Mouse (Mus musculus) leukemia stem cell, adult 10-12 weeks (primary cell): ENCODE data around the gene Uchl3. TPM values are rescaled to one million over a fixed set of nuclear protein-coding genes. Genes with fewer than 3 reads are reported as not detected.

Experiments used
- polyA plus RNA-seq: library from polyadenylated mRNA; stranded (reverse); fragments of >175 nt; gene quantifications from 2 replicates; pipeline ENCODE4 v1.2.3, GENCODE M21; 2012; ENCODE audit warnings: low replicate concordance

Gene Uchl3
- 5.8 and 9.8 TPM in 2 replicates for polyA plus RNA-seq

DNA sequence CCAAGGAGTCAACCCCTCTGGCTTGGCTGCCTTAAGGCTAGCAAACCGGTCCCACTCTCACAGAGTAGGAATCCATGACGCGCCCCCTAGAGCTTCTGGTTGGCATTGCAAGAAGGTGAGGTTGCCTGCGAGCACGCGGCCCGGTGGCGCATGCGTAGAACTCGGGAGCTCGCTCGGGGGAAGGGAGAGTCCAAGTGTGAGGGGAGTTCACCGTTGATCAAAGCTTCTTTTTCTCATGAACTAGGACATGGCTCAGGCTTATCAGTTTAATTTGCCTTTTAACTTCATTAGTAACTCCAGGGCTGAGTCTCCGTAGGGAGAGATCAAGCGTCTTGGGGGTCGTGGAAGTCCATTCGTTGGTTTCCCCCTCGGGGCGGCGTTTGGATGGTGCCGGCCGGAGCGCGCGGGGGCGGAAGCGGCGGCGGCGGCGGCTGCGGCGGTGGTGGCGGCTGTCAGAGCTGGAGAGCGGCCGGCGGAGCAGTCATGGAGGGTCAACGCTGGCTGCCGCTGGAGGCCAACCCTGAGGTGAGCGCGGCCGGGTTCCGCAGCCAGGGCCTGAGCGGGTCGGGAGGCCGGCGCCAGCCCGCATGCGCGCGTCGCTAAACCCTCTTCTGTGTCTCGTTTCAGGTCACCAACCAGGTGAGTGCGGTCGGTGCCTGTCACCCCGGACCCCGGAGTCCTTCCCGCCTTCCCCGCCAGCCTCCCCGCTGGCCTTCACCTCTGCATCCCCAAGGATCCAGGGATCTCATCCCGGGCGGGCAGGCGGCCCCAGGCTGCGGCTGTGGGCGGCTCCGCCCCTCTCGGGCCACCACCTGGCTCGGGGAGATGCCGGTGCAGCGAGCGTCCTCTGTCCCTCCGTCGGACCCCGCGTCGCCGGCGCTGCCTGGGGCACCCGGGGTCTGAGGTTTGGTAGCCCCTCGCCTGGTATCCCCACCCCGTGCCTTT, at the start of gene Uchl3:
Gene Uchl3 (plus strand): TSS at position 387 of the 945 bp plus-strand sequence.

DNA sequence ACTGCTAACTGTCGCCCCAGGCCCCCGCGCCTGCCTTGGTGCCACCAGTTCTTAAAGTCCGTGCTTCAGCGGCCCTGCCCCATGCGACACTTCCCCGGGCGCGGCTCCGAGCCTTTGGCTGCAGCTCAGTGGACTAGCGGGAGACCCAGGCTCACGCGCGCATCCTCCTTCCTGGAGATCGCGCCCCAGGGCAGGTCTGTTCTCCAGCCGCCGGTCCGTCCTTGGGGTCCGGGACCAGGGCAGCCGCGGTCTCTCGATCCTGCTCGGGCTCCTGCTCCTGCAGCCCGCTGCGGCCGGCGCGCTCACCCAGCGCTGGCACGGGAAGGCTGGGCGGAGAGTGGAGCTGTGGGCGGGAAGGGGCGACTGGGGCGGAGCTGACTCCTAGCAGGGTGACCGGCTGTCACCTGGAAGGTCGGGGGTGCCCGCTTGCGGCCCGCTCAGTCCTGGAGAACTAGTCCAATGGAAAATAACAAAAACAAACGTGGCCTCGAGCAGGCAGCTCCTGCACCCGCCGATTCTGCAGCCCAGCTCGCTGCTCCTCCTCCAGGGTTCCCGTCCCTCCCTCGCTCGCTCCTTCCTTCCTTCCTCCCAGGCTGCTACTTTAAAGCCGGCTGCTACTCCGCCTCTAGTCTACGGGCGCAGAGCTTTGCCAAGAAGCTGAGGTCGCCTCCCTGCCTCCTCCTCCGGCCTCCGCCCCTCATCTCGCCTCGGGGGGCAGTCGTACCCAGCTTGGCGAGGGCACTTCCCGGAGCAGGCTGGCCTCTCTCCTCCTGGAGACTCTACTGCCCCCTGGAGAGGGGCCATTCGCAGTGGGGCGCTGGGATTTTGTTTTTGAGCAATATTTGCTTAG, 45.0 kb upstream of the Uchl3 start, which contains the start of gene Tbc1d4:
Gene Tbc1d4 (minus strand): TSS at position 673 of the 850 bp plus-strand sequence.

GRCm38 (mm10) chr14:101640153-101640843, 13.5 kb upstream of the Uchl3 start, which contains the start of gene Commd6:
Gene Commd6, minus strand, starts transcription at chr14:101640686.

DNA sequence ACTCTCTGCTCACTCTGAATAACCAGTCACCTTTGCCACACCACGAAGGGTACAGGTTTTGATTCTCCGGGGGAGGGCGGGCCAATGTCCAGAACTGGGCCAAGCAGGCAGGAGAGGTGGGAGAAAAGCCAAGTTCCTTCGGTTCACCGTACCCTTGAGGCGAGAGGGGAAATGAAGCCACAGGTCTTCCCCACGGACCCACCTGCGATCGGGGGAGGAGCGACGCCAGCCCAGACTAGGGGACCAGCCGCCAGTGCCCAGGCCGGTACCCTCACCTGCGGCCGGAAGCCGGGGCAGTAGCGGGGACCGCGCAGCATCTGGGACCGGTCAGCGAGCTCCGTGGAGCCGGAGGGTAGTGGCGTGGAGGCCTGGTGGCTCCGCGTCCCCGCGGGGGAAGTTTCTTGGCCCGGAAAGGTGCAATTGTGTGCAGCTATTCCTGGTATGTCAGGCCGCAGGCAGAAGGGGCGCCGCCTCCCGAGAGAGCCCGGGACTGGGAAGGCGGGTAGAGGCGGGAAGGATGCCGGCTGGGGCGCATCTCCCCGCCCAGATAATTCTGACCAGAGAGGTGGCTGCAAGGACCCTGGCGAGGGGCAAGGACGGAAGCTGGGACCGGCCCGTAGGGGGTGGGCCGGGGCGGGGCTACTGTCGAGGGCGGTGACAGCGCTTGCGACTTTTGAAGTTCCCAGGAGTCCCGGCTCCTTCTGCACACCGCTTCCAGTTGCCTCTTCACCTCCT, 75.6 kb downstream of the Uchl3 start, which contains the start of the genes Gm9922 and Lmo7:
Gene Gm9922 (minus strand): TSS at position 578 of the 735 bp plus-strand sequence.
Gene Lmo7 (plus strand): TSS at position 721 of the 735 bp plus-strand sequence.

Other genes with a start within 250 kb of the Uchl3 start
- gene Tbc1d4, start 44.8 kb upstream of the Uchl3 start, polyA plus RNA-seq: 2.4 and 3.8 TPM in 2 replicates
- gene Commd6, start 13.3 kb upstream of the Uchl3 start, polyA plus RNA-seq: 7.1 and 8.8 TPM in 2 replicates
- gene Gm9922, start 75.8 kb downstream of the Uchl3 start, polyA plus RNA-seq: 1.2 and 2.7 TPM in 2 replicates
- 0.11 and 0.75 TPM in 2 replicates for gene Lmo7, start 76.0 kb downstream of the Uchl3 start, polyA plus RNA-seq